Mouse (Mus musculus): ENCODE results near the gene Stim2.

DNA sequence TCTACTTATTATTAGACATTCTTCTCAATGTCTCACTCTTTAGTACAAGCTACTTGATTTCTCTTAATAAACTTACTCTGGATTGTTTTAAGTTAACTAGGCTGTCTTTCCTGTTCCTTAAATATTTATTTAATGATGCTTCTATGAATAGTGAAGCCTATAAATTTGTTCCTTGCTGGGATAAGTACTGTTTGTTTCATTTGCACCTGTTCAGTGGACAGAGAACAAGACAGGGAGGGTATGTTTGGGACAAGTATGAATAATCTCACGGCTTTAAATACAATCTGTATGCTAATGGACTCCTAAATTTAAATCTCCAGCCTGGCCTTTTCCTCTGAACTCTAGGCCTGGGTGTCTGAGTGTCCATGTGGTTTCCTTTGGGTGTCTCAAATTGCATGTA is 10.2 kb upstream of the Stim2 start:
- TF ChIP-seq GATA1 (IDR thresholded peaks at IDR 0.05; ENCODE audit: borderline replicate concordance, low read length) (no peak), FLI1 (IDR thresholded peaks at IDR 0.05; ENCODE audit: low read length) (no peak)

Measured in megakaryocyte, embryonic 14.5 days (primary cell).